In the genomic region with DNA sequence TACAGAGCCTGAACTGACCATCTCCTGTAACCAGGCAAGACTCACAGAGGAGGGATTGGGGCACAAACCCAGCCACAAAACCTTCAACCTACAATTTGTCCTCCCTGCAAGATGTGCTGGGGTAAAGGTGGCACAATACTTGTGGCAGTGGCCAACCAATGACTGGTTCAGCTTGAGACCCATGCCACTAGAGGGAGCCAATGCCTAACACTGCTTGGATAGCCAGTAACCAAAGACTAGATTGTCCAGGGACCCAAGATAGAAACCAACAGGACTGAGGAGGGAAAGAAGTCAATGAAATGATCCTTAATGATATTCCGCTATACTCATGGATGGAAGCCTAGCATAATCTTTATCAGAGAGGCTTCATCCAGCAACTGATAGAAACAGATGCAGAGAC, we compare ENCODE assay signal across 9 mouse cellular contexts. TPM values are rescaled to one million over a fixed set of nuclear protein-coding genes. Genes with fewer than 3 reads are reported as not detected.
DNase-seq lines count a peak whose midpoint lies in the region; ATAC-seq and TF ChIP-seq lines count a peak whose summit lies in the region.
"Had no signal": no experiment of that assay in that cellular context is flagged by ENCODE, and none has a peak within 500 bp of the region (broad histone marks: within the 10 kb centered on the region; RNA-seq: fewer than 3 reads in every experiment).

No protein-coding gene starts in this region.

- CTCF ChIA-PET in Patski (lab: Charles Lee), result interaction anchor here (0.7 to 1.8 kb wide), 14 partner anchors 40 to 419 kb away, joined by 3 to 8 read pairs (median 4); a partner anchor contains a TSS

- H3K9me3 ChIP-seq in limb, embryonic 13.5 days, result no peaks in the 10 kb centered on the region
- H3K9me3 ChIP-seq: embryonic facial prominence, embryonic 12.5 days had no signal

- peak; percentile 90 for TF ChIP-seq CTCF in Patski (IDR thresholded peaks at IDR 0.05)

- no peak overlapping the region for H3K4me3 ChIP-seq in limb, embryonic 13.5 days
- H3K4me3 ChIP-seq: embryonic facial prominence, embryonic 12.5 days had no signal

- no peak overlapping the region for H3K4me2 ChIP-seq in limb, embryonic 13.5 days (replicated peaks)
- H3K4me2 ChIP-seq: embryonic facial prominence, embryonic 12.5 days had no signal

- H3K36me3 ChIP-seq in limb, embryonic 13.5 days, result no peaks in the 10 kb centered on the region
- H3K36me3 ChIP-seq: embryonic facial prominence, embryonic 12.5 days had no signal

- peaks cover 10% of the 10 kb centered on the region for H3K27me3 ChIP-seq in Patski
- H3K27me3 ChIP-seq in limb, embryonic 13.5 days, result peaks cover 6% of the 10 kb centered on the region; the same call in 1 of the 2 replicates
- H3K27me3 ChIP-seq: embryonic facial prominence, embryonic 12.5 days had no signal

- in situ Hi-C loops in Patski (cut with MboI; ENCODE audit: low pct_unique_long_range_greater_than_20kb), result loop anchor here (5.0 kb wide), 3 partner anchors 72 to 217 kb away; a partner anchor contains a TSS

- H3K27ac ChIP-seq in limb, embryonic 13.5 days, result no peak overlapping the region
- H3K27ac ChIP-seq: embryonic facial prominence, embryonic 12.5 days had no signal

- DNase-seq in 416B (ENCODE audit: low read depth), result peak; percentile 84
- peak; percentile 41 for DNase-seq in Patski (ENCODE audit: low read depth, low spot score)
- peak; percentile 89 to 90 for DNase-seq in cerebellum, postnatal 14 days
- DNase-seq in frontal cortex, postnatal 36 days (ENCODE audit: low spot score in 2 of 2), result peak; percentile 46 to 74
- DNase-seq in kidney, adult 9 months, result peak; percentile 85
- DNase-seq in natural killer cell, adult 2 months (ENCODE audit: low spot score in 2 of 2), result peak; percentile 70 to 77
- DNase-seq in telencephalon, adult 2 months (ENCODE audit: low read depth, low spot score), result peak; percentile 21

- POLR2A ChIA-PET in Patski (lab: Charles Lee), result interaction anchor here (1.5 kb wide), 1 partner anchor 70 kb away, joined by 3 read pairs; a partner anchor contains a TSS

- H3K4me1 ChIP-seq in limb, embryonic 13.5 days, result no peaks in the 10 kb centered on the region
- H3K4me1 ChIP-seq: embryonic facial prominence, embryonic 12.5 days had no signal

- peak; percentile 91 for ATAC-seq in Patski
- ATAC-seq in limb, embryonic 13.5 days (ENCODE audit: low FRiP score, low read depth), result peak; percentile 51; the same call in 1 of the 2 replicates

- WGBS in limb, embryonic 13.5 days, result 67% methylated on average over 1 of the region's 1 CpGs

- H3K9ac ChIP-seq in limb, embryonic 13.5 days, result no peak overlapping the region
- H3K9ac ChIP-seq: embryonic facial prominence, embryonic 12.5 days had no signal

RNA-seq across cellular contexts. Expression of a gene that starts 3.3 kb away (rescaled TPM):
- 0.13 TPM for polyA plus RNA-seq in Patski (2021)
- polyA plus RNA-seq in limb, embryonic 13.5 days (2015; fragmentation: Nextera tagmentation; extraction: Ambion mirVana), result 0.05 TPM in 1 of 2 replicates, not detected in the other

RNA-seq across cellular contexts. Expression of a gene that starts 39.7 kb away (rescaled TPM):
- polyA plus RNA-seq in Patski (2021), result 2.3 TPM
- polyA plus RNA-seq in limb, embryonic 13.5 days (2015; fragmentation: Nextera tagmentation; extraction: Ambion mirVana), result 1.7 and 2.0 TPM in 2 replicates

Comparison
In these comparisons a context has a peak if more than half of its experiments do, and no peak if none do; other contexts are left out.
1. DNase-seq: peak in every context shown above with its lines; median percentile 90 in cerebellum, postnatal 14 days; 85 in kidney, adult 9 months; 84 in 416B; 74 in natural killer cell, adult 2 months; 60 in frontal cortex, postnatal 36 days; 41 in Patski; 21 in telencephalon, adult 2 months.